Mouse (Mus musculus) kidney, adult 8-10 months (tissue): Measurements from ENCODE around the gene Tgm7.
"Not testable (repeated sequence)": the region's sequence is repeated elsewhere in the genome, so short reads cannot be mapped to it uniquely, and the experiment has no call there.

ENCODE experiments used
- DNase-seq, 2 experiments: peaks; one replicate each; pipeline ENCODE4 v3.0.0; 2022

Gene Tgm7

DNA sequence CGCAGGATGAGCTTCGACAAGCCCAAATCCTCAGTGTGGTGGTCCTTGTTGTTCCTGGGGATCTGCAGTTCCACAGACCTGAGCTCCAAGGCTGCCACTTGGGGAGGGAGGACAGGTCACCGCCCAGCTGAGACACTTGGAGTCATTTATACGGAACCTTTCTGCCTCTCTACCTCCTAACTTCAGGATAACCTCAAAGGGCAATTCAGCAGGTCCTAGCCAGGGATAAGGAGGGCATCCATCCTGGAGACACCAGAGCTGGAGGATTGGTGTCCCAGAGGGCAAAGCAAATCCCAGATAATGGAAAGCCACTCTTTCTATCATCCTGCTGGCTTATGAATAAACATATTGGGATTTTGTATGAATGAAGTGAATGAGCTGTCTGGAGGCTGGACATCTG is at the start of gene Tgm7:
Gene Tgm7, minus strand, starts transcription at position 101 of the 400 bp plus-strand sequence.
- no peak for DNase-seq

DNA sequence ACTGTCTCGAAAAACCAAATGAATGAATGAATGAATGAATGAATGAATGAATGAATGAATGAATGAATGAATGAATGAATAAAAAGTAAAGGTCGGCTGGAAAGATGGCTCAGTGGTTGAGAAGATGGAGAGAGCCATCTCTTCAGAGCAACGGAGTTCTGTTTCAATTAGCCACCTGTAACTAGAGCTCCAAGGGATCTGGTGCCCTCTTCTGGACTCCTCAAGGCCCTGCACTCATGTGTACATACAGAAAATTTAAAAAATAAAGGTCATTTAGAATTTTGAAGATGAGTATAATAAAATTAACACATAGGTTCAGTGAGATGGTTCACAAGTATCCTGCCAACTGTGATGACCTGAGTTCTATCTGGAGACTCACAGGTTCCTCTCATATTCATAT is 43.5 kb upstream of the Tgm7 start:
- DNase-seq, result no peak

DNA sequence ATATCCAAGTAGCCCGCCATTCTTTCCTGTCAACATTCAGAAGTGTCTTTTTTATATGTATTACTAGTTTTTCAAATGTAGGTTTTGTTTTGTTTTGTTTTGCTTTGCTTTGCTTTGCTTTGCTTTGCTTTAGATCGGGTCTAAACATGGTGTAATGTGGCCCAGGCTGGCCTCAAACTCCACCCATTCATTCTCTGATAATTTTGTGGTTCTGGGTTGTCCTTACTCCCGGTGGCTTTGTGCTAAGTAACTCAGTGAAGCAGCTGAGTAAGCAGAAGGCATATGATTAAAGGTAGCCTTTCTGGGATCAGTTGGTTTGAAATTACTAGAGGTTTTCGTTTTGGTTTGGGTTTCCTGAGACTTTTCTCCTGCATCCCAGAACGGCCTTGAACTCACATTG is 40.1 kb upstream of the Tgm7 start:
- DNase-seq, result no peak

DNA sequence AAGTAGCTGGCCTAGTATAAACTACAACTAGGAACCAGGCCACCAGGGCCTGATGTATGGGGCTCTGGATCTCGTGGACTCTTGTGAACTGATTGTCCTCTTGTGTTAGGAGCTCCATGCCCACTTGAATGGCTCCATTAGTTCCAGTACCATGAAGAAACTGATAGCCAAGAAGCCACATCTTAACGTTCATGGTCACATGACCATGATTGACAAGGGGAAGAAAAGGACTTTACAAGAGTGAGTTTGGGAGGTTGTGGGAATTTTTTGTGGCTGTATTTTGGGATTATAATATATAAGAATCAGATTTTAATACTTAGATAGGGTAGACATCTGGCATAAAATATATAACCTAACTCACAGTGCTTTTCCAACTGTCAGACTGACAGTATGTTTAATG is 32.8 kb upstream of the Tgm7 start:
- no peak for DNase-seq

DNA sequence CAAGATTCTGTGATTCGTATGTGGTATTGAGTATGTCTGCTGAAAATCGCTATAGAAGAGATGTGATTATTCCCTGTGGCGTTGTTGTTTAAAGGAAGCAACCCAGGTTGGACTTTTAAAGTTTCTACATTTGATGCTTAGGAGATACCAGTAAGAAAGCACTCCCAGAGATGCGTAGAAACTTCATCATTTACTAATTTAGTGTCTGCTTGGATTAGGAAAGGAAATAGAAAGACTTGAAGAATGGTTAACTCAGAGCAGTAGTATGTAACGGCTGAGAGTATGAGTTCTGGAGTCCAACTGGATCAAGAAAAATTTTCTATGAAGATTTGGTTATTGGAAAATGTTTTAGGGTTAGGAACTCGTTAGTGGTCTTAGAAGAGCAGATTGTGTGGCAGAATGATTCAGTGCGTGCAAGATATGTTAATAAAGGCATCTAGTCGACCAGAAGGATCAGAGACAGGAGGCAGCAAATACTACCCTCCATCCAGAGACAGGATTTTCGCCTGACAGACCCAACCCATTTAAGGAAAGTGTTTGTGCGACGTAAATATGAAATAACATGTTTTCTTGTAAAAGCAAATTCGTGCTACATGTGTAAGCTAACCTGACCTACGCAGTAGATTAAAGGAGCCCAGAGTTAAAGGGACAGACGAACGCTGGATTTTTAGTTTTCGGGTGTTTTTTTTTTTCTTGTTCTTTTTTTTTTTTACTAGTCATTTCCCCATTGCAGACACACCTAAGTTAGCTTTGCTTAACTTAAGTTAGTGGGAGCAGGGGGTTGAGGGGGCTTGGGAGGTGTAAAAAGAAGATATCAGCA is 31.8 kb upstream of the Tgm7 start:
- no peak for DNase-seq

DNA sequence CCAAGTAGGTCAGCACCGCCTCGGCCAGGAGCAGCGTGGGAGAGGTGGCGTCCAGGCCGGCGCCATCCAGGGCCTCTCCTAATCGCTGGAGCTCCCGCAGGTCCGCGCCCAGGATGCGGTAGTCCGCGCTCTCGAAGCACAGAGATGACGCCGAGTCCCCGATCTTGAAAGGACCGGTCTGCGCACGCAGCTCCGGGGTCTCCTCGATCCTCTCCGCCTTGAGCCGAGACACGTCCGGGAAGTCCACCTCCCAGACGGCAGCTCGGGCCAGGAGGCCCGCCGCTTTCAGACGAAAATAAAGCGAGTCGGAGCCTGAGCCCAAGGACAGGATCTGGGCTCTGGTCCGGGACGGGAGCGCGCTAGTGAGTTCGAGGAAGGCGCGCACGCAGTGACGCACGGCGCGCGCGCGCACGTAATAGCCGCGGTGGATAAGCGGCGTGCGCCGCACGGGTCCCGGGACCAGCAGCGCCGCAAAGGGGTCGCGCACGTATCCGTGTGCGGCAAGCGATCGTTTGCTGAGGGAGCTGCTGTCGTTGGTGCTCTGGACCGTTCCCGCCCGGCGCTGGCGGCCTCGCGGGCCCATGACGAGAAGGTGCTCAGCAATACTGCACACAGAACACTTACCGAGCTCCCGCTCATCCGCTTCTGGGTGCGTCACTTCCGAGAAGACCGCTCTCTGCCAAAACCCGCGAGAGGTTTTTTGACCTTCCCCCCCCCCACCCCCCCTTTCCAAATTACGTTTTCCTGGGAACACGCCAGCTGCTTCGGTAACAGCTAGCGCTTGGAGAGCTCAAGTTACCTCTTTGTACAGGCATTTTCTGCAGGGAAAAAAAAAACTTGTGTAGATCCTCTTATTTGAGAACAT is 30.7 kb upstream of the Tgm7 start, which contains the start of the genes Adal and Lcmt2:
Gene Adal, plus strand, starts transcription at position 411 of the 865 bp plus-strand sequence.
Gene Lcmt2, minus strand, starts transcription at position 636 of the 865 bp plus-strand sequence.
- peak; percentile 86 to 91 for DNase-seq

DNA sequence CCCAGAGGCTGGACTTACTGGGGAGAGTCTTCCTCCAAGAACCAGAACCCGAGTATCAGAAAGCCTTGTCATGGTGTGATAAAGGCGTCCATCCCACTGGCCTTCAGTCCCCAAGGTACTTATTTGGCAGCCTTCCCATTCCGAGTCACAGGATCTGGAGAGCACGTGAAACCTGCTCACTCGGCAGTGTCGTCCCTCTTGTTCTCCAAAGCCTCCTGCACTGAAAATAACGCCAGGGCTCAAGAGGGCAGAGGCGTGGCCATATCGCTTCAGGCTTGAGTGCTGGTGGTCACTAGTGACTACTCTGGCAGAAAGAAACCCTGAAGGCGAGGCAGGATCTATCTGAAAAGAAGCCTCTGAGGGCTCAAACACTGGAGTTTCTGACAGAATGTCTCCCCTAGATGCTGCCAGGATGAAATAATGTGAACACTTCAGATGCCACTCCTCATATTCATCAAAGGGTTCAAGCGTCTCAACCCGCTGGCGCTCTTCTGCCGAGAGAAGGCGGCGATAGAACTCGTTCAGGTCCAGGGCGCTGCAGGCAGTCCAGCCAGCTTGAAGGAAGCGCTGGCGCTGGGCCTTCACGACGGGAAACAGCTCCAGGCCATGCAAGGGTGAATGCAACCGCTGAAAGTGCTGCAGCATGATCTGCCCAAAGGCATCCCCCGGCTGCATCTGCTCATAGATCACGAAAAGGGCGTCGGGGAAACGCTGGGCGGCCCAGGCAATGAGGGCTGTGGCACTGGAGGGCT is 29.8 kb upstream of the Tgm7 start:
- peak; percentile 74 to 84 for DNase-seq

DNA sequence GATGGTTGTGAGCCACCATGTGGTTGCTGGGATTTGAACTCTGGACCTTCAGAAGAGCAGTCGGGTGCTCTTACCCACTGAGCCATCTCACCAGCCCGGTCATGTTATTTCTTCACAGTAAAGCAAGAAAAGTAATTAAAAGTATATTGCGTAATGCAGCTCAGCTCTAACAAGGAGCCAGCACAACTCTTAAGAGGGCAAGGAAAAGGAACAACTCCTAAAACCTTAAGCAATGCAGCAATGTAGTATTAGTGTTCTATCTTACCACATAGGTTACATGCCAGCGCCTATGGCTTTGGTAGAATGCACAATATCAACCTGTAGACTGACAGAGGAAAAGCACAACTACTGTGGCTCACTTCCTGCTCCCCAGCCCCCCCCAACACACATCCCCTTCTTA is 27.8 kb upstream of the Tgm7 start:
- no peak for DNase-seq

DNA sequence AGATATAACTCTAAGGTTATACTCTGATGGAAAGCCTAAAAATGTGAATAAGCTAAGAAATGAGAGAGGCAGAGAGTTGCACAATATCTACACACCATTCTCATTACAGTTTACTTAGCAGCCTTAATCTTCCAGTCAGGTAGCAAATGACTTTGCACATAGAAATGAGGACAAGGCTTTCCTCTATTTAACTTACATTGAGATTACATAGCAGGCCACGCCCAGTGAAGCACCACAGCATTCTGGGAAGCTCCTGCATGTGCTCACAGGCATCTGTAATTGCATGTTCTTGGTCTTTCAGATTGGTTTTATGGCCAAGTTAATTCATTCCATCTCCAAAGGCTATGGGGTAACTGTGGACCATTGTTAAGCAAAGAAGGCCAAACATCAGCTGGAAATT is 23.2 kb upstream of the Tgm7 start:
- no peak for DNase-seq

DNA sequence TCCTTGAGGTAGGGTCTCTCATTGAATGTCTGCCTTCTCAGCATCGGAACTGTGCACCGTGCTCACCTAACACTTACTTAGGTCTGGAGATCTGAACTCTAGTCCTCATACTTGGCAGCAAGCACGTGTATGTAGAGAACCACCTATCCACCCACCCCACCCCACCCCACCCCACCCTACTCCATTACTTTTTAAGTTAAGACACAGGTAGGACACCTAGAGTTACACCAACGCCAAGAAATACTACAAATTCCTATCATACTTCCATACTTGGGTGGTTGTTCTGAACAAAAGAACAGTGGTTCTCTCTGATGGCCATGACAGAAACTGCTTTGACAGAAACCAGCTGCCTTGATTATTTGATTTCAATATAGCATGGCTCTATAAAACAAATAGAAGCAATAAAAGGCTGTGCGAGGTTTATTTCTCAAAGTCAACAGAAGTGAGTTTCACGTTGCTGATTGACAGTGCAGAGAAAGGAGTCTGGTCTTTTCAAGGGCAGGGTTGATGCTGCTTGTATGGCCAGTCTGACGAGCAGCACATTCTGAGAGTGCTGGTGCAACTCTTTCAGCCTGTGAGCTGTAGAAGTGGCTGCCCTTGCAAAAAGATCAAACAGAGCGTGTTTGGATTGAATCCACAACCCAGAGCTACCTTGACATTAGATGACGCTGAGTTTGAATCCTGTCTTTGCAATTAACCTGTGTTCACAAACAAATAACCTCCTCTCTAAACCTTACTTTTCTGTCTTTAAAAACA is 19.4 kb upstream of the Tgm7 start:
- DNase-seq, result no peak

DNA sequence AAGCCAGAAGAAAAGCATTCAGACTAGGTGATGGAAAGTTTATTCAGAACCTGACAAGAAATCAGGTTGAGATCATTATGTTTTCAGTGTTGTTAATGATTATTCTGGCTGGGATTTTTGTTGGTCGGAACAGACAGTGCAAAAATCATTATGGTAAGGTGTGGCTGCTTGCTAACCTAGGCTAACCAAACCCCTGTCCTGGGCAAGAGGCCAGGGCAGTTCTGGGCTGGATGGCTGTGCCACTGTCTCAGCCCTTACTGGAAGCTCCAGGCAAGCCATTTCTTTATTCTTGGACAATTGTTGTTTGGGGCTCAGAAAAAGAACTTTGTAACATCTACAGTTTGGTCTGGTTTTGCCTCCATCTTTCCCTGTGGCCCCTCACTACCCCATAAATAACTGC is 17.9 kb upstream of the Tgm7 start:
- peak in 1 of 2 experiments; percentile 48 for DNase-seq

DNA sequence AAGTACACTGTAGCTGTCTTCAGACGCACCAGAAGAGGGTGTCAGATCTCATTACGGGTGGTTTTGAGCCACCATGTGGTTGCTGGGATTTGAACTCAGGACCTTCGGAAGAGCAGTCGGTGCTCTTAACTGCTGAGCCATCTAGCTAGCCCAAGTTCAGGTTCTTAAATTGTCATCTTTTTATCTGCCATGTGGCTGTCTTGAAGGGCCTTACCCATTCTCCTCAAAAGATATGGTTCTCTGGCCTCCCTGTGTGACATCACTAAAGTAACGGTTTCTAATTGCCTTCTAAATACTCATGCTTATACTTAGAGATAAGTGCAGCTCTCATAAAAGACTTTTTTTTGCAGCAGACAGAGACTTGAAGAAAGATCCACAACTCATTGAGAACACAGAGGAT is 16.7 kb upstream of the Tgm7 start:
- DNase-seq, result not testable (repeated sequence)

DNA sequence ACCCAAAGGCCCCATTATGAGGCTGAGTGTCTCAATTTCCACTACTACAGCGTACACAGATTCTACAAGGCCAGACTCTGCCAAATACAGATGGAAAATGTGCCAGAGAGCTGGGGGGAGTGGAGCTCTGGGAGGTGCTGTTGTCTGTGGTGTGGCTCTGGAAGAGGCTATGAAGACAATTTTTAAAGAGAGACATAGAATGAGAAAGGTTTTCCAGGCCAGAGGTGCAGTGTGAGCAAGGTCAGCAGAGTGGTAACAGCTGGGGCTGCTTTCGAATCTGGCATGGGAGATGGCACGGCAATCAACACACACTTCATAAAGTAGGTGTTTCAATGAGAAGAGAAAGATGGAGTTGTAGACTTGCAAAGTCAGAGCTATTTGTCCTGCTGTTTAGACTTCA is 9.7 kb upstream of the Tgm7 start:
- DNase-seq, result no peak

DNA sequence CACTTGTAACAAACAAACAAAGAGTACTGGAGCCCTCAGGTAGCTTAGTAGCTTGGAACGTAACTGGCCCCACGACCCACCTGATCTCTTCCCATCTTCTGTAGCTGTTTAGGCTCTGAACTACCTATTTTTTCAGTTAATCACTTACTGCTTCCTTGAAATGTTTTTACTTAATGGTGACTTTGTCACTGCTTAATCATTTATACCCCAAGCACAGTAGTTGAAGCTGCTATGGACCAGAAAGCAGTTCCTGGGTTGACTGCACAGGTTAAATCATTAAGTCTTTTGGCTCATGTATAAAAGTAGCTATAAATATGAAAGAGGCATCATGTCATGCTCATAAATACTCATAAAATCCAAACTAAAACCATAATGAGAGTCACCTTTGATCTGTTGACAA is 5.8 kb upstream of the Tgm7 start:
- DNase-seq, result peak in 1 of 2 experiments; percentile 23

DNA sequence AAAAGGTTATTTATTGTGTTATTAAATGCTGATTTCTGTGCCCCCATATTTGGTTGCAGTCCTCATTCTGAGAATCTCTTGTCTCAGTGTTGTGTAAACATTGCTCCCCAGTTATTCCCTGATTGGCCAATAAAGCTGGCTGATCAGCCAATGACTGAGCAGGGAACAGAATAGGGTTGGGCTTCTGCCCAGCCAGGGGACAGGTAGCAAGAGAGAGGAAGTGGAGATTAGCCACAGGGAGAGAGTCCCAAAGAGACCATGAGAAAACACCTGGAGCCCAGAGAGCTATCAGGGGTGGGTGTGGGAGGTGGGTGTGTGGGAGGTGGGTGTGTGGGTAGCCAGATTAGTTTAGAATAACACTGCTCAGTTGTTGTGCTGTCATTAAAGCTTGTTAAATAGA is 3.7 kb downstream of the Tgm7 start:
- no peak for DNase-seq

DNA sequence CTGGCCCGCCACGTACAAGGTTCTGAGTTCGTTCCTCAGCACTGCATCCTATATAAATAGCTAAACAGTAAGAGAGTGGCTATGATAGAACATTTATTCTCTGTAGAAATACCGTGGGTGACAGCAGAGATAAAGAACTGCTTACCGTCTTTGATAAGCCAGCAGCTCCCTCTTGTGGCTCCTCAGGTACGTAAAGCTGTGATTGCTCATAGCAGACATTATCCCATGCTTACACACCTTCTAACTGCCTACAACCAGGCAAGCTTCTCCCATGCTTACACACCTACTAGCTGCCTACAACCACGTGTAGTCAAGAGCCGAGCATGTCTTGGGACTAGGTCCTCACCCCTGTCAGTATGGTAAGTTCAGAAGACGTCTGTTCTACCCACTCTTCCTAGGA is 7.5 kb downstream of the Tgm7 start:
- peak; percentile 63 to 80 for DNase-seq

DNA sequence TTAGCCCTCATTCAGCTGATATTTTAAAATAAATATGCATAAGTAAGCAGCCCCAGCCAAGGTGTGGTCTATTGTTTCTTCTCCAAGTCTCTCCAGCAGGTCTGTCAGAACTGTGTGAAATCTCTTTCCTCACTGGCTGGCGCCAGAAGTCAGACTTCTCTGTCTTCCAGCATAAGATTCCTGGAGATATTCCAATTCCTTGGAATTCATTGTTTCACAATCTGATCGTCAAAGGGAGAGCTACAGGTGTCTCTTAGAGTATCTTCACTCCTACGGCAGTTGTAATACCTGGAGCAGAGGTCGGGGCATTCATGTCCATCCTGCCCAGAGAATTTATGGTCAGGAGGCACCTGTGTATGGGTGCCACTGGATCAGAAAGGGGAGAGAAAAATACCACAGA is 19.8 kb downstream of the Tgm7 start:
- no peak for DNase-seq

DNA sequence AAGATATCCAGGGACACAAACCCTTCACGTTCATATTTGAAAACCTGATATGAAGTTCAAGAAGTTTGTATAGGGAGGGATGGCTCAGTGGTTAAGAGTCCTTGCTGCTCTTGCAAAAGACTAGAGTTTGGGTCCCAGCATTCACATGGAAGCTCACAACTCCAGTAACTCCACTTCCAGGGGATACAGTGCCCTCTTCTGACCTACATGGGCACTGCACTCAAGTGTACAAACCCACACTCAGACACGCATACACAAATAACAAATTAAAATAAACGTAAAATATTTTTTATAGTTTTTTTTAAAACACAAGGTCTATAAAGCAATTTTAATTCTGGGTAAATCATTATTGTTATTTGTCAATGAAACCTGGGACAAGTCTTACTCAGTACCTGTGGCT is 21.1 kb downstream of the Tgm7 start:
- no peak for DNase-seq

DNA sequence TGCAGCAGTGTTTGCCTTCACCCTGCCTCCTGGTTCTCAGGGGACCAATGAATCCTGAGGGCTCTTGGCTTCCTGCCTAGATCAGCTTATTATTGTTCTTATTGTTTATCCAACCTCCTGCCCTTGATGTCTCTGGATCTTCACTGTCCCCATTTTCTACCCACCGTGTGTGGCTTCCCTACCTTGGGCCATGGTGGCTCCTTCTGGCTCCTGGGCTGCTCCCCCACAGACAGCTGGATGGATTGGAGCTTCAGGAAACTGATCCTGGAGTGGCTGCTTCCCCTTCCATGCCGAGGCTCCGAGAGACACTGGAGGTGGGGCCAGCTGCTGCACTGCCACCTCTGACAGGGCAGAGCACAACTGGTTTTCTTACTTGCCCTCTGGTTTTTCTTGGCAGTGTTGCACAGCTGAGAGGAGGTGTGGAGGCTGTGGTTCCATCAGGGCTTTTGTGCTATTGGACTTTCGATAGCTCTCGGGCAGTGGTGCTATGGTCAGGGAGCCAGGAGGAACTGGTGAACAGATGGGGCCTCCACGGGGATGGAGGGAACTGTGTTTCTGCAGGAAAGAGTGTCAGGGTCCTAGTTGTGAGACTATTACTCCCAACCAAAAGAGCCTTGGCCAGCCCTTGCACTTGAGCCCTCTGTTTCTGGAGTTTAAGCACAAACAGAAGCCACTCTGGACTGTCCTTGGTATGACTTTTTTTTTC is 24.0 kb downstream of the Tgm7 start, which contains the start of gene Tgm5:
Gene Tgm5, minus strand, starts transcription at position 362 of the 706 bp plus-strand sequence.
- DNase-seq, result no peak

DNA sequence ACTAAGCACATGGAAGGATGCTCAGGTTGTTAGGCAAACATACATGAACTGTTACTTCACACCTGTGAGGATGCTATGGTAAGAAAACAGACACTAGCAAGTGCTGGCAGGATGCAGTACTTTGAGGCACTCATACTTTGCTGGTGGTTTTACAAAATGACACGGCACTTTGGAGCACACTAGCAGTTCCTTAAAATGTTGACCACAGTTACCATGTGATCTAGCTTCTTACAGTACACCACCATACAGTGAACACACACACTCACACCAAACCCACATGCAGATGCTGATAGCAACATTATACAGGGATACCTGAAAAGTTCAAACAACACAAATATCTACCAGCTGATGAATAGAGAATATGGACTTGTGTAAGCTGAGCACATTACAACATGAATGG is 27.0 kb downstream of the Tgm7 start:
- no peak for DNase-seq

DNA sequence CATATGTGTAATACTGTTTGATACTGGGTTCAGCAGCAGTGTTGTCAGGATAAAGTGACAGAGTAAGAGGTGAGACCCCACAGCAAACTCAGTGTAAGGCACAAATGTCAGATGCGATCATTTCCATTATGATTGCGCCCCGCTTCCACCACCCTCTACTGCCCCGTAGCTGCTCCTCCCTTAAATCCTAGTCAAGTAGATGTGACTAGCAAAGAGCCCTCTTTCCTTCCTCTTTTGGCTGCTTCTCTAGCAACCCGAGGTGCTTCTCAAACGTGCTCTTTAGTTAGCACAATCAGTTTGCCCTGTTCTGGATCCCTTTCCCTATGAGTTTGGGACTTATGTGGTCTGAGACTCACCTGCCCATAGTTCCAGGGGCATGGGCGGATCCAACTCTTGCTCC is 34.8 kb downstream of the Tgm7 start:
- DNase-seq, result no peak

DNA sequence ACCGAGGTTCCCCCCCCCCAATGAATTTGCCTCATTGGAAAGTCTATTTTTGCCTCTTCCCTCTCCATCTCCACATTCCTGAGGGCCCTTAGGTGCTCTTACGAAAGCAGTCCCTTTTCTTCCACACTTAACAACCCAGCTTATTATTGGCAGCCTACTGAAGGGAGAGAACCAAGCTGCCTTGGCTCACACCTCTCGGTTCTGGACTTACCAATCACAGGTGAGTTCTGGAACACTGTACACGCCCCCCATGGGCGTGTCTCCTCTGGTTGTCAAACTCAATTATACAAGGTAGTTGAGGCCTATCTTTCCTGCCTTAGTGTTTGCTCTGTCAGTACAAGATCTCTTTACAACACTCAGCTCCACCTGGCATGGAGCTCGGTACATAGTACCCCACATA is 37.7 kb downstream of the Tgm7 start:
- DNase-seq, result no peak
